Mouse (Mus musculus) ES-E14 (cell line): ENCODE data around the gene Naglu. TPM values are rescaled to one million over a fixed set of nuclear protein-coding genes. Genes with fewer than 3 reads are reported as not detected.

Experiments used
- DNase-seq: peaks from one replicate; pipeline ENCODE4 v3.0.0-alpha.2; 2013; ENCODE audit warnings: low read depth, low spot score
- H3K27ac ChIP-seq: 2 replicates; pipeline ENCODE4 v1.5.1; 2012; ENCODE audit warnings: low read depth, mild to moderate bottlenecking, low read length, moderate library complexity, mixed read lengths; ENCODE audit not compliant: poor library complexity, insufficient read depth, severe bottlenecking
- H3K36me3 ChIP-seq: 2 replicates; pipeline ENCODE4 v1.6.1; 2012; ENCODE audit warnings: mild to moderate bottlenecking, low read length, moderate library complexity, mixed read lengths; ENCODE audit not compliant: control insufficient read depth, poor library complexity, insufficient read depth, severe bottlenecking
- H3K4me1 ChIP-seq, 2 experiments: fragments of 150-350 bp in 1 of 2; sonication (generic) in 1 of 2; 2 replicates each; pipeline ENCODE4 v1.6.1; 2012; ENCODE audit warnings: low read length in 2 of 2, mild to moderate bottlenecking in 1 of 2, mixed read lengths in 1 of 2; ENCODE audit not compliant: control insufficient read depth in 2 of 2, insufficient read depth in 2 of 2, poor library complexity in 1 of 2
- H3K4me3 ChIP-seq, 2 experiments: fragments of 150-350 bp in 1 of 2; sonication (generic) in 1 of 2; 2 replicates each; pipeline ENCODE4 v1.5.1; 2012; ENCODE audit warnings: low read length in 2 of 2, low read depth in 1 of 2, mild to moderate bottlenecking in 1 of 2, mixed read lengths in 1 of 2; ENCODE audit not compliant: insufficient read depth in 1 of 2, poor library complexity in 1 of 2, severe bottlenecking in 1 of 2
- H3K9ac ChIP-seq: 2 replicates; pipeline ENCODE4 v1.6.1; 2012; ENCODE audit warnings: low read depth, mild to moderate bottlenecking, low read length, mixed read lengths; ENCODE audit not compliant: poor library complexity, insufficient read depth, severe bottlenecking
- H3K9me3 ChIP-seq: fragments of 150-350 bp; sonication (generic); 2 replicates; pipeline ENCODE4 v1.6.1; 2012; ENCODE audit warnings: low read depth, mild to moderate bottlenecking, low read length; ENCODE audit not compliant: control insufficient read depth, insufficient read depth
- CHD2 ChIP-seq: IDR thresholded peaks from 2 replicates; pipeline ENCODE4 v1.6.1; 2014; ENCODE audit warnings: mild to moderate bottlenecking, low read depth, low read length, inconsistent platforms
- HCFC1 ChIP-seq: IDR thresholded peaks from 2 replicates; pipeline ENCODE4 v1.6.1; 2012; ENCODE audit warnings: low read length, inconsistent platforms, borderline replicate concordance; ENCODE audit not compliant: insufficient read depth
- MAFK ChIP-seq: IDR thresholded peaks from 2 replicates; pipeline ENCODE4 v1.6.1; 2014; ENCODE audit warnings: mild to moderate bottlenecking, low read depth, low read length, inconsistent platforms; ENCODE audit not compliant: insufficient read depth
- ZC3H11A ChIP-seq: IDR thresholded peaks from 2 replicates; pipeline ENCODE4 v1.6.1; 2012; ENCODE audit warnings: low read depth, mild to moderate bottlenecking, inconsistent platforms, low read length, borderline replicate concordance
- ZNF384 ChIP-seq: IDR thresholded peaks from 2 replicates; pipeline ENCODE4 v1.6.1; 2012; ENCODE audit warnings: low read depth, low read length, inconsistent platforms
- in situ Hi-C, 2 experiments: fragments of 600-800 bp; cut with MboI; formaldehyde crosslinking; loops; one replicate each; pipeline ENCODE4 v1.15.1; 2025; ENCODE audit warnings: low sequenced_read_pairs in 2 of 2, inconsistent platforms in 1 of 2; ENCODE audit not compliant: unreplicated experiment in 2 of 2
- total RNA-seq: library from RNA; depleted of rRNA; stranded (reverse); fragments of 300-350 nt; gene quantifications from 2 replicates; pipeline ENCODE4 v1.2.3, GENCODE M21; 2012

Gene Naglu
- total RNA-seq, 1 experiment, result 4.7 TPM

DNA sequence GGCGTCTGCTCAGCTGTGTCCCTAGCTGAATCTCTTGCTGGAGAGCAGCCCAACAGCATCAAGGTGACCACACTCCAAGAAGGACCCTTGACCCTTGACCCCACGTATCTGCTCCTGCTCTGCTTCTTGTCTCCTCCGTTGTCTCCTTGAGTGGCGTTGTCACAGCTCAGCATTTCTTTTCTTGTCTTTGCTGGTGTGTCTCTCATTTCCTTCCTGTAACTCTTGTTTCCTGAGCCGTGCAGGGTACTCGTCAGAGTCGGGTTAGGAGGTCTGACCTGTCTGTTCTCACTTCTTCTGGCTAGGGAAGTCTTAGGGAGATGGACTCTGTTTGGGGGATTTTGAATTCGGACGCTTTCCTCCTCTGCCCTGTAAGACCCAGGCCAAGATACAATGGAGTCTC is 23.4 kb upstream of the Naglu start:
- no peak for DNase-seq
- Histone ChIP-seq H3K4me1 (peaks cover 0 to 2% of the 10 kb centered on the region in 2 experiments; a peak in 2 of 4 replicates), H3K27ac (no peak overlapping the region), H3K4me3 (no peak overlapping the region), H3K9ac (no peak overlapping the region), H3K36me3 (peaks cover 8% of the 10 kb centered on the region; the same call in 1 of the 2 replicates), H3K9me3 (no peaks in the 10 kb centered on the region)
- TF ChIP-seq MAFK (no peak), CHD2 (no peak), ZNF384 (no peak), ZC3H11A (no peak), HCFC1 (no peak)
- in situ Hi-C loops, result no loop called here

DNA sequence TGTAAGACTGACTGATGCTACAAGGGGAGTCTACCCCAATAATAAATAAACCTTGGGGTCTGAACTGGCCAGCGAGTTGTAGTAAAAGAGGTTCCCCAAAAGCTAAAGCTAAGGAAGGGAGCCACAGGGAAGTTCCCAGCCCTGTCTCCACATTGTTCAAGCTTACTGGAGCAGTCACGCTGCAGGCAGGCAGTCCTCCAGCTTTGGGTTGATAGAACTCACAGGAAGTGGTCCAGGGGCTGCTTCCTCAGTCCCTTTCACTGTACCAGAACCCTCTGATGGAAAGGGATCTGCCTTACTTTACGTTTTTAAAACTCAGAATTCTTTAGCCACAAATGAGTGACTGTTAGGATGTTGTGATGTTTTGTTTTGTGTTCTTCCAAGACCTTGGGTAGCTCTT is 22.3 kb upstream of the Naglu start:
- no peaks in the 10 kb centered on the region for H3K9me3 ChIP-seq
- H3K4me3 ChIP-seq, result no peak overlapping the region
- no peak overlapping the region for H3K27ac ChIP-seq
- TF ChIP-seq CHD2 (no peak), HCFC1 (no peak), MAFK (no peak), ZC3H11A (no peak), ZNF384 (no peak)
- DNase-seq, result no peak
- in situ Hi-C loops, result no loop called here
- H3K36me3 ChIP-seq, result peaks cover 8% of the 10 kb centered on the region; the same call in 1 of the 2 replicates
- H3K9ac ChIP-seq, result no peak overlapping the region
- peaks cover 0 to 2% of the 10 kb centered on the region in 2 experiments; a peak in 2 of 4 replicates for H3K4me1 ChIP-seq

DNA sequence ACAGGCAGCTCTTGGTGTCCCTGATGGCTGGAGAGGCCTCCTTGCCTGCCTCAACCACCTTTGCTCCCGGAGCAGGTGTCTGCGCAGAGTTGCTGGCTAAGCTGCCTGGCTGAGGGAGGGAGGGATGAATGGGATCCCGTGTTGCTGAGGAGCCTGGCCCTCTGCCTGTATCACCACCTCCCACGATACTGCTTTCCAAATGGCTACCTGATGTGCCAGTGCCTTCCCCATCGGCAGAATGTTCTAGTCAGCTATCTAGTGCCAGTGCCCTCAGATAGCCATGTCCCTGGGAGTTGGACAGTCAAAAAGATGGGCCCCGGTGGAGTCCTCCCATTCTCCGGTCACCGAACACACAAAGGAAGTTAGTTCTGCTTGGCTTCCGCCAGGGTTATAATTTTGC is 19.5 kb upstream of the Naglu start:
- DNase-seq, result no peak
- peaks cover 4% of the 10 kb centered on the region; the same call in 1 of the 2 replicates for H3K36me3 ChIP-seq
- no peaks in the 10 kb centered on the region for H3K9me3 ChIP-seq
- H3K27ac ChIP-seq, result no peak overlapping the region
- in situ Hi-C loops, result no loop called here
- H3K9ac ChIP-seq, result no peak overlapping the region
- peaks cover under 1 to 4% of the 10 kb centered on the region in 2 experiments; a peak in 3 of 4 replicates for H3K4me1 ChIP-seq
- TF ChIP-seq ZC3H11A (no peak), CHD2 (no peak), ZNF384 (no peak), MAFK (no peak), HCFC1 (no peak)
- H3K4me3 ChIP-seq, result no peak overlapping the region

DNA sequence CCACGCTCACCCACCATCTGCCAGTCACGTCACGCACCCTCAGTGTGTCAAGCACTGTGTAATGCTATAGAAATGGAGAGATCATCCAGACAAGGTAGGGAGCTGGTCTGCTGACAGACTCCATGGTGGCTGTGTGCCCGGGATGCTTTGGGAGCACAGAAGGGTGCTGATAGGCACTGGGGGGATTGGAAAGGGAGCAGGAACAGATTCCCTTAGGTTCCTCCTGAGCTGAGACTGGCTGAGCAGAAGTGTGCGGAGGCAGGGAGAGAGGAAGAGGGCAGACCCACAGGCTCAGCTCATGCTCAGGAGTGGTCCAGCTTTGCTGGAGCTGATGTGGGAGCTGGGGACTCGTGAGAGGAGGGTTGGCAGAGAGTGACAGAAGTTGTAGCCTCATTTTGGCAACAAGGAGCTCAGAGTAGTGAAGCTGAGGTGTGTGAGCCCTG is 18.7 kb upstream of the Naglu start:
- in situ Hi-C loops, result no loop called here
- no peak for DNase-seq
- Histone ChIP-seq H3K9ac (no peak overlapping the region), H3K36me3 (peaks cover 3% of the 10 kb centered on the region; the same call in 1 of the 2 replicates), H3K4me3 (no peak overlapping the region), H3K27ac (no peak overlapping the region), H3K4me1 (peaks cover 4% of the 10 kb centered on the region in 2 experiments; a peak in 3 of 4 replicates), H3K9me3 (no peaks in the 10 kb centered on the region)
- TF ChIP-seq MAFK, result no peak
- TF ChIP-seq HCFC1, result no peak
- no peak for TF ChIP-seq ZNF384
- TF ChIP-seq ZC3H11A, result no peak
- no peak for TF ChIP-seq CHD2

DNA sequence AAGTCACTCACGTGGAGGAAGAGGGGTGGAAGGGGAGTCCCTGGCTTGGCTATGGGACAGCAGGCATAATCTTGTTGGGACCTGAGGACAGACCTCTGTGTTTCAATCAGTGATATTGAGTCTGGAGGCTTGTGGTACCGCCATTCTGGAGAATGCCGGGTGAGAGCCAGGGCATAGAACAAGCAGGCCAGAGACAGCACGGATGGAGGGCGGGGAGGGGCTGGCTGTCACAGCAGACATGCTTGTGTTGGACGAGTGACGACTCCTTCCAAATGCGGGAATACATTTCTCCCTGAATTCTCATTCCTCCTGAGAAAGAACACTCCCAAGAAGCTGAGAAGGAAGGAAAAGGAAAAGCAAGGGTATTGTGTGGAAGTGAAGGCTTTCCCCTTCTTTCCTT is 18.2 kb upstream of the Naglu start:
- Histone ChIP-seq H3K4me3 (no peak overlapping the region), H3K27ac (no peak overlapping the region), H3K36me3 (peaks cover 3% of the 10 kb centered on the region; the same call in 1 of the 2 replicates), H3K9me3 (no peaks in the 10 kb centered on the region), H3K4me1 (peaks cover 2 to 4% of the 10 kb centered on the region in 2 experiments; a peak in 3 of 4 replicates), H3K9ac (no peak overlapping the region)
- TF ChIP-seq MAFK, result no peak
- no peak for TF ChIP-seq HCFC1
- no peak for TF ChIP-seq ZC3H11A
- TF ChIP-seq ZNF384, result no peak
- no peak for TF ChIP-seq CHD2
- in situ Hi-C loops, result no loop called here
- no peak for DNase-seq
